Mouse (Mus musculus) forebrain, embryonic 13.5 days (tissue): ENCODE data around the gene Astl. TPM values are rescaled to one million over a fixed set of nuclear protein-coding genes. Genes with fewer than 3 reads are reported as not detected.

ENCODE experiments used
- ATAC-seq: fragments of 200-750 bp; cut with Nextera tagmentation; 2 replicates; pipeline ENCODE4 v1.8.0; 2017
- H3K27ac ChIP-seq: fragments of 300-500 bp; sonication (generic); 2 replicates; pipeline ENCODE4 v1.5.1; 2015; ENCODE audit warnings: inconsistent platforms, mild to moderate bottlenecking, moderate library complexity
- H3K27me3 ChIP-seq: fragments of 300-500 bp; sonication (generic); 2 replicates; pipeline ENCODE4 v1.6.1; 2015; ENCODE audit warnings: mild to moderate bottlenecking, inconsistent platforms
- H3K36me3 ChIP-seq: fragments of 300-500 bp; sonication (generic); 2 replicates; pipeline ENCODE4 v1.6.1; 2015; ENCODE audit warnings: mild to moderate bottlenecking, inconsistent platforms; ENCODE audit not compliant: poor library complexity, severe bottlenecking
- H3K4me1 ChIP-seq: fragments of 300-500 bp; sonication (generic); 2 replicates; pipeline ENCODE4 v1.6.1; 2015; ENCODE audit warnings: inconsistent platforms
- H3K4me2 ChIP-seq: fragments of 300-500 bp; sonication (generic); 2 replicates; pipeline ENCODE4 v1.6.1; 2015; ENCODE audit warnings: inconsistent platforms, mild to moderate bottlenecking, moderate library complexity
- H3K4me3 ChIP-seq: fragments of 300-500 bp; sonication (generic); 2 replicates; pipeline ENCODE4 v1.5.1; 2015; ENCODE audit warnings: mild to moderate bottlenecking, inconsistent platforms
- H3K9ac ChIP-seq: fragments of 300-500 bp; sonication (generic); 2 replicates; pipeline ENCODE4 v1.6.1; 2015; ENCODE audit warnings: mild to moderate bottlenecking, inconsistent platforms
- H3K9me3 ChIP-seq: fragments of 300-500 bp; sonication (generic); replicated peaks from 2 replicates; pipeline ENCODE4 v1.6.1; 2016; ENCODE audit warnings: inconsistent platforms
- WGBS: fragments of 180-500 bp; shearing (Covaris S2); methylation state at CpG from one replicate; pipeline ENCODE4 v1.1.7; 2015; 5-methylcytosine and 5-hydroxymethylcytosine counted together
- polyA plus RNA-seq: library from polyadenylated mRNA; unstranded; fragments of >200 nt; fragmentation: Nextera tagmentation; extraction: Ambion mirVana; gene quantifications from 2 replicates; pipeline ENCODE4 v1.2.1, GENCODE M21; 2015

Astl gene
- polyA plus RNA-seq, 1 experiment from 2014 or later = not detected

DNA sequence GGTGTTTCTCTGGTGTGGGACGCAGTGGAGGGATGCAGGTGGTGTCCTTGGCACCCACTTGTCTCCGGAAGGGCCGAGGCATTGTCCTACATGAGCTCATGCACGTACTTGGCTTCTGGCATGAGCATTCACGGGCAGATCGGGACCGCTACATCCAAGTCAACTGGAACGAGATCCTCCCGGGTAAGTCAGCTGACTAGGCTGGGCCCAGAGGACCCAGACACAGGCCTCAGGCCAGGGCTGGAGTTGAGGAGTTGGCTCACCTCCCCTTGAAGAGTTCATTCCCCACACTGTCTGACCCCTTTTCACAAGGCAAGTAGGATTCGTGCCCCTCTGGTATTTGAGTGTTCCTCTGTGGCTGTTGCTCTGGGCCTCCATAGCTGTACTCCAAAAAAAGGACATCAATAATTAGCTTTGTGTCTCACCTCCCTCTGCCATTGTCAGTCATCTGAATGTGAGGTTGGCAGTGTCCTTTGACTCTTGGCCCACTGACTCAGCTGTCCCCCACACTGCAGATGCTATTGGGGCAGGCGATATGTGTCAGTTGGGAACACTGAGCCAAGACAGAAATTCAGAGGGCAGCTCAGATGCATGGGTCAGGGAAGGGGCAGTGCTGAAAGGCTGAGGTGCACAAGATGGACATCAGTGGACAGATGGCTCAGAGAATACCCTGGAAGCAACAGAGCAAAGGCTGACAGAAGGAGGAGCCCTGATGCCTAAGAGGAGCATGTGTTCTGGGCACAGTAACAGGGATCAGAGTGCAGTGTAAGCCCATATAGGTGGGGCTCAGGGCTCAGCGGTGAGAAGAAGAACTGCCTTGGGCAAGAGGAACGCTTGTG is 8.9 kb downstream of the Astl start:
- Histone ChIP-seq H3K4me2 (no peak overlapping the region), H3K27me3 (0 out of 2 replicates have a peak, but pooled peaks cover 4% of the 10 kb centered on the region), H3K9me3 (no peaks in the 10 kb centered on the region), H3K4me3 (no peak overlapping the region), H3K9ac (no peak overlapping the region), H3K27ac (no peak overlapping the region), H3K4me1 (no peaks in the 10 kb centered on the region), H3K36me3 (no peaks in the 10 kb centered on the region)
- WGBS = 79% methylated on average over 13 of the region's 13 CpGs
- ATAC-seq = no peak

DNA sequence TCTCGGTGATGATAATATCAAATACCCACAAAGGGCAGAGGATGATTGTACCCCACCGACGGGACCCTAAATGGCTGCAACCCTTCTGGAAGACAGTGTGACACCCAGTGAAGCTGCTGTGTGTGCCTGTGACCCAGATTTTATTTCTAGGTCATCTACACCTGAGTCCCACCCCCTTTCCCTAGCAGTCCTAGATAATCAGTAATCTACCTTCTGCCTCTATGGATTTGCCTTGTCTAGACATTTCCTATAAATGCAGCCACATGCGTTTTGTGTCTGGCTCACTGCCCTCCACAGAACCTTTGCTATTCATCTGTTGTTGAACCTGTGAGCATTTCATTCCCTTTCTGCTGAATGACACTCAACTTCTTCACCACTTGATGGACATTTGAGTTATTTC is 15.4 kb downstream of the Astl start:
- H3K36me3 ChIP-seq = no peaks in the 10 kb centered on the region
- H3K4me3 ChIP-seq = no peak overlapping the region
- no peaks in the 10 kb centered on the region for H3K4me1 ChIP-seq
- 89% methylated on average over 4 of the region's 4 CpGs for WGBS
- H3K4me2 ChIP-seq = no peak overlapping the region
- H3K27ac ChIP-seq = no peak overlapping the region
- no peak overlapping the region for H3K9ac ChIP-seq
- H3K9me3 ChIP-seq = no peaks in the 10 kb centered on the region
- peaks cover 10% of the 10 kb centered on the region; the same call in 1 of the 2 replicates for H3K27me3 ChIP-seq
- ATAC-seq = no peak

GRCm38 (mm10) chr2:127362459-127363281 is 24.2 kb downstream of the Astl start, which contains the start of gene Adra2b:
Adra2b (plus strand) TSS chr2:127363208.
- Histone ChIP-seq H3K27ac (no peak within 1 kb of the TSS), H3K4me2 (peak within 1 kb of the TSS; percentile 74), H3K27me3 (peaks cover 74% of the 10 kb centered on the region), H3K4me1 (peaks cover 16% of the 10 kb centered on the region), H3K36me3 (no peaks in the 10 kb centered on the region), H3K4me3 (peak within 1 kb of the TSS; percentile 44), H3K9me3 (no peaks in the 10 kb centered on the region), H3K9ac (peak within 1 kb of the TSS; percentile 40)
- peak; percentile 80 for ATAC-seq
- WGBS = under 1% methylated on average over 42 of the region's 49 CpGs

DNA sequence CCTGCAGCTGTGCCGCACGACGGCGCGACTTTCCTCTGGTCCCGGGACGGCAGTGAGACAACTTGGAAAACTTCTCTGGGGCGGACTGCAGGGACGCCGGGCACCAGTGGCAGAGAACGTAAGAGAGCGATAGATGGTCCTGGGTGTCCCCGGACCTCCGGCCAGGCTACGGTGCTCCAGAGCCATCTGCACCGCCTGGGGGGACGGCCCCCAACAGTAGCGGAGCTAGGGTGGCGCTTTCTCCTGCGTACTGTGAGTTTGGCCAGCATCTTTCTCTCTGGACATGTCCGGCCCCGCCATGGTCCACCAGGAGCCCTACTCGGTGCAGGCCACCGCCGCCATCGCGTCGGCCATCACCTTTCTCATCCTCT is 24.8 kb downstream of the Astl start:
- no peaks in the 10 kb centered on the region for H3K36me3 ChIP-seq
- no peaks in the 10 kb centered on the region for H3K9me3 ChIP-seq
- H3K9ac ChIP-seq = peak overlapping the region; percentile 40
- H3K4me1 ChIP-seq = peaks cover 16% of the 10 kb centered on the region
- peak overlapping the region; percentile 74 for H3K4me2 ChIP-seq
- WGBS = under 1% methylated on average over 28 of the region's 28 CpGs
- H3K27ac ChIP-seq = no peak overlapping the region
- peaks cover 76% of the 10 kb centered on the region for H3K27me3 ChIP-seq
- ATAC-seq = peak; percentile 25; the same call in 1 of the 2 replicates
- H3K4me3 ChIP-seq = peak overlapping the region; percentile 44

DNA sequence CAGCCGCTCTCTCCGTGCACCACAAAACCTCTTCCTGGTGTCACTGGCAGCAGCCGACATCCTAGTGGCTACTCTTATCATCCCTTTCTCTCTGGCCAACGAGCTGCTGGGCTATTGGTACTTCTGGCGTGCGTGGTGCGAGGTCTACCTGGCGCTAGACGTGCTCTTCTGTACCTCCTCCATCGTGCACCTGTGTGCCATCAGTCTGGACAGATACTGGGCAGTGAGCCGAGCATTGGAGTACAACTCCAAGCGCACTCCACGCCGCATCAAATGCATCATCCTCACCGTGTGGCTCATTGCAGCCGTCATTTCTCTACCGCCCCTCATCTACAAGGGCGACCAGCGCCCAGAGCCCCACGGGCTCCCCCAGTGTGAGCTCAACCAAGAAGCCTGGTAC is 25.3 kb downstream of the Astl start:
- peak overlapping the region; percentile 74 for H3K4me2 ChIP-seq
- peaks cover 16% of the 10 kb centered on the region for H3K4me1 ChIP-seq
- no peaks in the 10 kb centered on the region for H3K9me3 ChIP-seq
- WGBS = 6% methylated on average over 20 of the region's 20 CpGs
- H3K27ac ChIP-seq = no peak overlapping the region
- no peaks in the 10 kb centered on the region for H3K36me3 ChIP-seq
- peak overlapping the region; percentile 40; the same call in 1 of the 2 replicates for H3K9ac ChIP-seq
- peaks cover 76% of the 10 kb centered on the region for H3K27me3 ChIP-seq
- 0 out of 2 replicates have a peak, but pooled peaks have one; percentile 26 for ATAC-seq
- H3K4me3 ChIP-seq = peak overlapping the region; percentile 44

- no peak for ATAC-seq
- no peaks in the 10 kb centered on the region for H3K9me3 ChIP-seq
- H3K4me3 ChIP-seq = 0 out of 2 replicates have a peak overlapping the region, but pooled peaks have one; percentile 44
- 17% methylated on average over 8 of the region's 8 CpGs for WGBS
- H3K9ac ChIP-seq = no peak overlapping the region
- H3K4me2 ChIP-seq = no peak overlapping the region
- H3K36me3 ChIP-seq = no peaks in the 10 kb centered on the region
- H3K27ac ChIP-seq = no peak overlapping the region
- H3K4me1 ChIP-seq = peaks cover 16% of the 10 kb centered on the region
- H3K27me3 ChIP-seq = peaks cover 76% of the 10 kb centered on the region
These were observed 26.0 kb downstream of the Astl start for GRCm38 (mm10) chr2:127364452-127364851.

- Histone ChIP-seq H3K27me3 (peaks cover 53% of the 10 kb centered on the region), H3K4me2 (no peak overlapping the region), H3K27ac (no peak overlapping the region), H3K4me1 (peaks cover 16% of the 10 kb centered on the region), H3K9ac (no peak overlapping the region), H3K9me3 (no peaks in the 10 kb centered on the region), H3K4me3 (no peak overlapping the region), H3K36me3 (no peaks in the 10 kb centered on the region)
- no peak for ATAC-seq
- 73% methylated on average over 10 of the region's 10 CpGs for WGBS
These were observed 28.8 kb downstream of the Astl start for GRCm38 (mm10) chr2:127367126-127367820.

- WGBS = 83% methylated on average over 5 of the region's 5 CpGs
- Histone ChIP-seq H3K36me3 (no peaks in the 10 kb centered on the region), H3K27me3 (peaks cover 28% of the 10 kb centered on the region), H3K27ac (no peak overlapping the region), H3K4me3 (no peak overlapping the region), H3K4me2 (no peak overlapping the region), H3K9me3 (no peaks in the 10 kb centered on the region), H3K4me1 (no peaks in the 10 kb centered on the region), H3K9ac (no peak overlapping the region)
- no peak for ATAC-seq
These were observed 31.4 kb downstream of the Astl start for GRCm38 (mm10) chr2:127369703-127370376.

DNA sequence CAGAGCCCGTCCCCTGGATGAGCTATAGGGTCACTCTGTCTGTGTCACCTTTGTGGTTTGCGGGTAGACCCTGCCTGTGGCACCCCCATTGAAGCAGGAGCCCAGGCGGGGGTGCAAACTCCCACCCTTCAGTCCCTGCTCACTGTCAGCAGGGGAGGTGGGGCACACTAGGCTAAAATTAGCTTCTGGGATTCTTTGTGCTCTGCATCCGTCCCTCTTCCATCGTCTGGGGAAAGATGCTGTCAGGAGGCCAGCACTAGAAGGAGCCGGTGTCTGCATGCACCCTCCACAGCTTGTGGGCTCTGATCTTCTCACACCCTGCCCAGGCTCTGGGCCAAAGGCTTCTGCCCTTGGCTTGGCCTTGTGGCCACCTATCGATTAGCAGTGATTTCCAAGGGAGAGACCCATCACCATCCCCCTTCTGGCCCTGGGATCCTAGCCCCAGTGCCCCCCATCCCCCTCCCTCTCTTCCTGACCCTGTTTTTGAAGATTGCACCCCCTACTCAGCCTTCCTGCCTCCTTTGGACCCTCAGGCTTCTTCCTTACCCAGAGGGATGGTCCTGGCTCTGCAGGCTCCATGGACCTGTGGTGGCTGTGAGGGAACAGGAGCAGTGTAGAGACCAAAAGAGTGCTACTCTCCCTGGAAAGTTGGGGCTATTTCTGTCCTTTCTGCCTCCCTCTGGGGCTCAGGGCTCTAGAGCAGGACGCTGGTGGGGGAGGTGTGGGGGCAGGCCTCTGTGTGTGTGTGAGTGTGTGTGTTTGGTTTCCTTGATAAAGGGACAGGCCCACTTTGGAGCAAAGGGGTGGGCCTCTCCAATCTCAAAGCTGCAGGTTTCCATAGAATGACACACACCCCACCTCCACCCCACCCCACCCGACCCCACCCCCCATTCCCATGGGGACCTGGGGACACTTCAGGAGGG is 32.4 kb downstream of the Astl start:
- H3K27ac ChIP-seq = no peak overlapping the region
- H3K4me2 ChIP-seq = no peak overlapping the region
- no peaks in the 10 kb centered on the region for H3K9me3 ChIP-seq
- peaks cover 18% of the 10 kb centered on the region for H3K27me3 ChIP-seq
- no peak overlapping the region for H3K4me3 ChIP-seq
- no peak for ATAC-seq
- H3K4me1 ChIP-seq = 0 out of 2 replicates have a peak, but pooled peaks cover 3% of the 10 kb centered on the region
- H3K9ac ChIP-seq = no peak overlapping the region
- 57% methylated on average over 9 of the region's 9 CpGs for whole genome bisulfite sequencing
- H3K36me3 ChIP-seq = no peaks in the 10 kb centered on the region

- no peak for ATAC-seq
- H3K9ac ChIP-seq = no peak overlapping the region
- no peaks in the 10 kb centered on the region for H3K36me3 ChIP-seq
- 0 out of 2 replicates have a peak, but pooled peaks cover 6% of the 10 kb centered on the region for H3K4me1 ChIP-seq
- H3K27ac ChIP-seq = no peak overlapping the region
- H3K9me3 ChIP-seq = no peaks in the 10 kb centered on the region
- WGBS = 78% methylated on average over 1 of the region's 1 CpGs
- no peak overlapping the region for H3K4me3 ChIP-seq
- no peak overlapping the region for H3K4me2 ChIP-seq
- peaks cover 12% of the 10 kb centered on the region for H3K27me3 ChIP-seq
These were observed 33.0 kb downstream of the Astl start for GRCm38 (mm10) chr2:127371484-127371861.
